Mouse (Mus musculus) Patski (cell line): Measurements from ENCODE around the gene Foxs1. TPM values are rescaled to one million over a fixed set of nuclear protein-coding genes. Genes with fewer than 3 reads are reported as not detected.
A peak's percentile ranks its signal among the peaks of the same experiment; 100 is the strongest.

Experiments
- ATAC-seq: fragments of 100-300 bp; one replicate; pipeline ENCODE4 v1.8.0; 2021
- CTCF ChIA-PET: fragments of 350-600 bp; sonication (Branson Sonifier 250); formaldehyde crosslinking; loops from one replicate; lab custom pipeline; 2022; ENCODE audit warnings: inconsistent platforms; lab: Charles Lee
- POLR2A ChIA-PET: fragments of 350-600 bp; sonication (Branson Sonifier 250); formaldehyde crosslinking; loops from one replicate; lab custom pipeline; 2022; ENCODE audit warnings: antibody characterized with exemption, inconsistent platforms; lab: Charles Lee
- DNase-seq: peaks from one replicate; pipeline ENCODE4 v3.0.0-alpha.2; 2011; ENCODE audit warnings: low read depth, low spot score
- H3K27me3 ChIP-seq: fragments of 371-371 bp; one replicate; pipeline ENCODE4 v1.5.1; 2021
- CTCF ChIP-seq: fragments of 100-300 bp; IDR thresholded peaks from one replicate; pipeline ENCODE4 v1.5.1; 2021
- in situ Hi-C: fragments of 300-500 bp; cut with MboI; formaldehyde crosslinking; loops from 3 replicates; pipeline ENCODE4 v1.11.1; 2018; ENCODE audit warnings: low pct_unique_long_range_greater_than_20kb, mixed read lengths
- polyA plus RNA-seq: library from polyadenylated mRNA; unstranded; gene quantifications from one replicate; pipeline ENCODE4 v1.2.3, GENCODE M21; 2021

Gene Foxs1
- polyA plus RNA-seq, 1 experiment from 2014 or later = 0.04 TPM

GRCm38 (mm10) chr2:152947098-152947497, 14.1 kb upstream of the Foxs1 start:
- ATAC-seq = no peak
- TF ChIP-seq CTCF = no peak
- CTCF ChIA-PET = no interaction called here
- POLR2A ChIA-PET = interaction anchor here (0.7 kb wide), 1 partner anchor 63 kb away, joined by 3 read pairs; no protein-coding TSS in a partner anchor
- H3K27me3 ChIP-seq = peaks cover 44% of the 10 kb centered on the region
- in situ Hi-C loops = no loop called here
- no peak for DNase-seq

- TF ChIP-seq CTCF = no peak
- ChIA-PET POLR2A (no interaction called here), CTCF (interaction anchor here (1.1 to 1.9 kb wide), 4 partner anchors 11 to 70 kb away, joined by 3 to 6 read pairs (median 4); partner anchors contain the start of gene Foxs1)
- peaks cover 38% of the 10 kb centered on the region for H3K27me3 ChIP-seq
- in situ Hi-C loops = no loop called here
- no peak for ATAC-seq
- no peak for DNase-seq
These were observed 11.0 kb upstream of the Foxs1 start for GRCm38 (mm10) chr2:152944013-152944412.

- CTCF ChIA-PET = interaction anchor here (1.4 to 1.9 kb wide), 3 partner anchors 10 to 71 kb away, joined by 4 to 6 read pairs (median 5); partner anchors contain the start of gene Foxs1
- ATAC-seq (no peak), DNase-seq (no peak)
- in situ Hi-C loops = no loop called here
- peaks cover 38% of the 10 kb centered on the region for H3K27me3 ChIP-seq
- POLR2A ChIA-PET = no interaction called here
- no peak for TF ChIP-seq CTCF
These were observed 10.6 kb upstream of the Foxs1 start for GRCm38 (mm10) chr2:152943568-152943967.

- in situ Hi-C loops = no loop called here
- peaks cover 38% of the 10 kb centered on the region for H3K27me3 ChIP-seq
- DNase-seq (no peak), ATAC-seq (no peak)
- ChIA-PET POLR2A (no interaction called here), CTCF (no interaction called here)
- no peak for TF ChIP-seq CTCF
These were observed 10.0 kb upstream of the Foxs1 start for GRCm38 (mm10) chr2:152942898-152943515.

- ATAC-seq (no peak), DNase-seq (no peak)
- peaks cover 38% of the 10 kb centered on the region for H3K27me3 ChIP-seq
- in situ Hi-C loops = no loop called here
- POLR2A ChIA-PET = no interaction called here
- CTCF ChIA-PET = no interaction called here
- TF ChIP-seq CTCF = no peak
These were observed 8.8 kb upstream of the Foxs1 start for GRCm38 (mm10) chr2:152941776-152942175.

- ChIA-PET CTCF (no interaction called here), POLR2A (no interaction called here)
- no peak for TF ChIP-seq CTCF
- no peak for DNase-seq
- no peak for ATAC-seq
- peaks cover 38% of the 10 kb centered on the region for H3K27me3 ChIP-seq
- in situ Hi-C loops = no loop called here
These were observed 8.1 kb upstream of the Foxs1 start for GRCm38 (mm10) chr2:152941106-152941505.

GRCm38 (mm10) chr2:152939846-152940245, 6.8 kb upstream of the Foxs1 start:
- POLR2A ChIA-PET = interaction anchor here (0.6 kb wide), 1 partner anchor 201 kb away, joined by 3 read pairs; no protein-coding TSS in a partner anchor
- in situ Hi-C loops = no loop called here
- CTCF ChIA-PET = interaction anchor here (1.2 to 1.3 kb wide), 2 partner anchors 21 to 27 kb away, joined by 3 read pairs; no protein-coding TSS in a partner anchor
- DNase-seq (no peak), ATAC-seq (no peak)
- TF ChIP-seq CTCF = no peak
- peaks cover 32% of the 10 kb centered on the region for H3K27me3 ChIP-seq

GRCm38 (mm10) chr2:152933614-152934013, 606 bp upstream of the Foxs1 start:
- no peaks in the 10 kb centered on the region for H3K27me3 ChIP-seq
- DNase-seq = no peak
- in situ Hi-C loops = no loop called here
- CTCF ChIA-PET = interaction anchor here (0.7 to 2.4 kb wide), 9 partner anchors 9 to 108 kb away, joined by 3 to 8 read pairs (median 4); no protein-coding TSS in a partner anchor
- POLR2A ChIA-PET = interaction anchor here (0.8 kb wide), 1 partner anchor 11 kb away, joined by 3 read pairs; no protein-coding TSS in a partner anchor
- ATAC-seq = peak; percentile 62
- TF ChIP-seq CTCF = no peak

GRCm38 (mm10) chr2:152931456-152932160, 1.4 kb downstream of the Foxs1 start:
- ATAC-seq (no peak), DNase-seq (no peak)
- H3K27me3 ChIP-seq = no peaks in the 10 kb centered on the region
- CTCF ChIA-PET = interaction anchor here (1.0 to 2.4 kb wide), 2 partner anchors 13 to 83 kb away, joined by 3 to 6 read pairs; no protein-coding TSS in a partner anchor
- POLR2A ChIA-PET = interaction anchor here (0.6 to 0.7 kb wide), 2 partner anchors 205 to 542 kb away, joined by 3 to 6 read pairs; no protein-coding TSS in a partner anchor
- TF ChIP-seq CTCF = no peak
- in situ Hi-C loops = no loop called here

- in situ Hi-C loops = no loop called here
- ATAC-seq (no peak), DNase-seq (no peak)
- CTCF ChIA-PET = interaction anchor here (0.8 kb wide), 1 partner anchor 14 kb away, joined by 3 read pairs; no protein-coding TSS in a partner anchor
- H3K27me3 ChIP-seq = no peaks in the 10 kb centered on the region
- no peak for TF ChIP-seq CTCF
- POLR2A ChIA-PET = no interaction called here
These were observed 2.7 kb downstream of the Foxs1 start for GRCm38 (mm10) chr2:152930276-152930675.

GRCm38 (mm10) chr2:152928988-152929370, 4.0 kb downstream of the Foxs1 start:
- H3K27me3 ChIP-seq = no peaks in the 10 kb centered on the region
- TF ChIP-seq CTCF = no peak
- in situ Hi-C loops = no loop called here
- no peak for DNase-seq
- POLR2A ChIA-PET = no interaction called here
- CTCF ChIA-PET = no interaction called here
- no peak for ATAC-seq
